Mouse (Mus musculus): ENCODE measurements around the gene Pecr. TPM values are rescaled to one million over a fixed set of nuclear protein-coding genes. Genes with fewer than 3 reads are reported as not detected.
"Not testable (repeated sequence)": the region's sequence is repeated elsewhere in the genome, so short reads cannot be mapped to it uniquely, and the experiment has no call there.

Gene Pecr
- polyA plus RNA-seq, 1 experiment from 2014 or later, result 12.8 TPM

DNA sequence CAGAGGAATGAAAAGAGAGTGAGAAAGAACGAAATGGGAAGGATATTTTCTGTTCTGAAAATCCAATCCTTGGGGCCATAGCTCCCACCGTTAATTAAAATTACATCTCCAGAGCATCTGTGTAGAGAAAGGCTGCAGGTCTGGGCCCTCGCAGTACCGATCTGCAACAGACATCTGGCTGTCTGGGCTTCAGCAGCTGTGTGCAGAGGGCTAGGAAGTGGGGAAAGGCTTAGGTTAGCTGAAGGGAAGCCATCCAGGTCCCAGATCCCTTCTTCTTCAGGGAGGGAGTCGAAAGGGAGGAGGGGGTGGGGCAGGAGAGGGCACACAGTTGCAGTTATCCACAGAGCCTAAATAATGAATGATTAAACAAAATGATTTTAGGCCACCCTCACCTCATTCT lies 425 bp upstream of the Pecr start:
- no peaks in the 10 kb centered on the region for H3K36me3 ChIP-seq
- H3K27me3 ChIP-seq, result no peaks in the 10 kb centered on the region
- H3K9ac ChIP-seq (replicated peaks), result peak overlapping the region; percentile 63
- WGBS, result under 1% methylated on average over 5 of the region's 5 CpGs
- peak overlapping the region; percentile 74 for H3K27ac ChIP-seq (replicated peaks)
- H3K4me3 ChIP-seq, result peak overlapping the region; percentile 53
- H3K4me1 ChIP-seq, result peaks cover 32% of the 10 kb centered on the region
- ATAC-seq (ENCODE audit: low FRiP score, low read depth), result peak; percentile 57
- H3K4me2 ChIP-seq (replicated peaks), result peak overlapping the region; percentile 87
- no peaks in the 10 kb centered on the region for H3K9me3 ChIP-seq

DNA sequence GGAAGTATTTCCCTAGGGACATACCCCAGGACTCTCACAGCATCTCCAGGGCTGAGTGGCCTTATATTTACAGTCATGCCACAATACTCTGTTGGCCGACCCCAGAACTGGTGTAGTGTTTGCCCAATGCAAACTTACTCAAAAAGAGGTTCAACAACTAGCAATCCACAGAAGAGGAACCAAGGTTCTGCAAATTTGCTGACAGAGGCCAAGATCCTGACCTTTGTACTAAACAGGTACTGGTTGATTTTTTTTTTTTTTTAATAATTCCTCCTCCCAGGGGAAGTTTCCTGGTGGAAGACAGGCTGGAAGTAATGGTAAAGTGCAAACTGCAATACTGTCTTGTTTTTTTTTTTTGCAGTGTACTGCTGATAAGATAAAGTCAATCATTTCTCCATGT lies 1.5 kb downstream of the Pecr start:
- no peaks in the 10 kb centered on the region for H3K27me3 ChIP-seq
- 77% methylated on average over 1 of the region's 1 CpGs for WGBS
- no peak overlapping the region for H3K4me2 ChIP-seq (replicated peaks)
- H3K9ac ChIP-seq (replicated peaks), result no peak overlapping the region
- no peaks in the 10 kb centered on the region for H3K9me3 ChIP-seq
- H3K4me1 ChIP-seq, result peaks cover 30% of the 10 kb centered on the region
- H3K4me3 ChIP-seq, result no peak overlapping the region
- no peak overlapping the region for H3K27ac ChIP-seq (replicated peaks)
- ATAC-seq (ENCODE audit: low FRiP score, low read depth), result no peak
- no peaks in the 10 kb centered on the region for H3K36me3 ChIP-seq

DNA sequence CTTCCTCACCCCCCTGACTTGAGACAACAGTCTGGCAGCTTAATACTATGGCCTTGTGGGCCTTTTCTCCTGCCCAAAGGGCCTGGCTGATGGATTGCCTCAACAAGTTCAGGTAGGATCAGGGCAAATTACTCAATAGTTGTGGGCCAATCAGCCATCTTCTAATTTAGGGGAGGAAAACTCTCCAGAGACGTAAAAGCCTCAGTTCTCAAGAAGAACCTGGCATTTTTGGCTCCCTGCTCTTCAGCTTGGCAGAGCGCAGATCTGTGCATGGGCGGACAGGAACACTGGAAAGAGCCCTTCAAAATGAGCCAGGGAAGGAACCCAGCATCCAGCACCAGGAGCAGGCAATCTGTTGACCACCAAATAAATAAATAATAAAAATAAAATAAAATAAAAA lies 6.0 kb downstream of the Pecr start:
- Histone ChIP-seq H3K36me3 (peaks cover 6% of the 10 kb centered on the region; the same call in 1 of the 2 replicates), H3K9ac (replicated peaks) (no peak overlapping the region), H3K4me2 (replicated peaks) (no peak overlapping the region), H3K4me3 (no peak overlapping the region), H3K9me3 (no peaks in the 10 kb centered on the region), H3K27me3 (no peaks in the 10 kb centered on the region), H3K4me1 (no peaks in the 10 kb centered on the region), H3K27ac (replicated peaks) (no peak overlapping the region)
- ATAC-seq (ENCODE audit: low FRiP score, low read depth), result no peak
- 97% methylated on average over 3 of the region's 3 CpGs for WGBS

DNA sequence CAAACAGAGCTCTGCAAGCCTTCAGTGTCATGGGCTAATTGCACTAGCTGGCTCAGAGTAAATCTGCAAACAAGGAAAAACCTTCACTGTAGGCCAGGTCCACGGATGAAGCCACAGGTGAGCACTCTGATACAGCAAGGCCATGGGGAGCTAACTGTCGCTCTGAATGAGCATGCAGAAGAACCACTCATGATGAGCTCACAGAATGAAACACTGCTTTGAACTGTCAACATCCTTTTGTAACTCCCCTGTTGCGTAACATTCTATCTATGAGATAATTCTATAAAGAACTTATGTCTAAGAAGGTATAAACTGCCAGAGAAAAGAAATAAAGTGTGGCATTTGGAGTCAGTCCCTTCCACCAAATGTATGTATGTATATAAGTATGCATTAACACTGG lies 21.0 kb downstream of the Pecr start:
- no peak overlapping the region for H3K9ac ChIP-seq (replicated peaks)
- H3K4me3 ChIP-seq, result no peak overlapping the region
- peaks cover 7% of the 10 kb centered on the region; the same call in 1 of the 2 replicates for H3K36me3 ChIP-seq
- peaks cover 4% of the 10 kb centered on the region for H3K27me3 ChIP-seq
- H3K4me1 ChIP-seq, result peaks cover 14% of the 10 kb centered on the region
- no peak overlapping the region for H3K27ac ChIP-seq (replicated peaks)
- 92% methylated on average over 3 of the region's 3 CpGs for WGBS
- no peak overlapping the region for H3K4me2 ChIP-seq (replicated peaks)
- H3K9me3 ChIP-seq, result no peaks in the 10 kb centered on the region
- ATAC-seq (ENCODE audit: low FRiP score, low read depth), result no peak

DNA sequence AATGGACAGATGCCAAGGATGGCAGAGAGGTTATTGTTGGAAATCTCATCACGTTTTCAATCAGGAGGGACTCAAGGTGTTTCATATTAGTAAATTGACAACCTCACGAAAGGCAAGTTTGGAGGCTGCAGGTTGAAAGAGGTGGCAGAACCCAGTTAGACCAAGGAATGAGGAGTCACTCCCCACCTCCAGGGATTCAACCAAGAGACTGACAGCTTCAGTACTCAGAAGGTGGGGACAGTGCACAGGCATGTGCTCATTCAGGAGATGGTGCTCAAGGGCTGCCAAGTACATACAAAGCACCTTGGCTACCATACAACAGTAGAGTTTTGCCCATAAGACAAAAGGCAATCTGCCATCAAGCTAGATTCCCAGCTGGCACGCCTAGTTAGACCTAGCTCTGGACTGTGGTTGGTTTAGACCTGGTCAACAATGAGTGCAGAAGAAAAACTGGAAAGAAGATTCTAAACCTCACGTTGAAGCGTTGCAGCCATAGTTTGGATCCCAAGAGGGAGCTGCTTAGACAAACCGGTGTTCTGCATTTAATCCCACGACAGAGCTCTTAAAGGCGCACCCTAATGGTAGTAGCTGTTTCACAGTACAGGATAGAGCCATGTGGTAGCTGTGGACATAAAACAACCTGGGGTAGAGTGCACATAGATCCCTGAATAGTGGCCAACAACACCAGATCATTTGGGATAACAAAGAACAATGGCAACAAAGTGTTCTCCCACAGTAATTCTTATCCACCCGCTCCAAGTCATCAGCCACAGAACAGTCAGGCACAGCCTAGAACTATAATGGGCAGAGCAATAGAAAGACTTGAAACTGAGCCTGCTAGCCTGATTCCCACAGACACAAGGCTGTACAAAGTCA lies 27.5 kb downstream of the Pecr start:
- peaks cover 28% of the 10 kb centered on the region for H3K4me1 ChIP-seq
- no peak overlapping the region for H3K27ac ChIP-seq (replicated peaks)
- peak overlapping the region; percentile 57 for H3K4me2 ChIP-seq (replicated peaks)
- H3K27me3 ChIP-seq, result peaks cover 16% of the 10 kb centered on the region
- H3K36me3 ChIP-seq, result no peaks in the 10 kb centered on the region
- H3K4me3 ChIP-seq, result no peak overlapping the region
- H3K9me3 ChIP-seq, result no peaks in the 10 kb centered on the region
- no peak overlapping the region for H3K9ac ChIP-seq (replicated peaks)
- WGBS, result 86% methylated on average over 9 of the region's 9 CpGs
- no peak for ATAC-seq (ENCODE audit: low FRiP score, low read depth)

DNA sequence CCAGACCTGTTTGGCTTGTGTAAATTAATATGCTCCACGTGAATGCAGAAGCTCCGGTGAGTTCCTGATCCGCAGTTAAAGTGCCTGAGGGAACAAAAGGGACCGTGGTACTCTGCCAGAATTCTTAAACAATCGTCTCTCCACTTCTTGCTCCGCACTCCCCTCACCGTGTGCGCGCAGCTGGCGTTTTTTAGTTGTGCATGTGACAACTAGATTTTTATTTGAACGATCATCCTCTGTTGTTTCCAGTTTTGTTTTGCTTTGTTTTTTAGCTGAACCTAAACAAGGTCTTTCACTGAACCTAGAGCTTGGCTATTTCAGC lies 28.3 kb downstream of the Pecr start:
- 32% methylated on average over 11 of the region's 11 CpGs for WGBS
- Histone ChIP-seq H3K9me3 (no peaks in the 10 kb centered on the region), H3K4me2 (replicated peaks) (peak overlapping the region; percentile 57), H3K4me1 (peaks cover 28% of the 10 kb centered on the region), H3K9ac (replicated peaks) (no peak overlapping the region), H3K4me3 (peak overlapping the region; percentile 42; the same call in 1 of the 2 replicates), H3K27ac (replicated peaks) (peak overlapping the region; percentile 85), H3K27me3 (peaks cover 16% of the 10 kb centered on the region), H3K36me3 (no peaks in the 10 kb centered on the region)
- no peak for ATAC-seq (ENCODE audit: low FRiP score, low read depth)

DNA sequence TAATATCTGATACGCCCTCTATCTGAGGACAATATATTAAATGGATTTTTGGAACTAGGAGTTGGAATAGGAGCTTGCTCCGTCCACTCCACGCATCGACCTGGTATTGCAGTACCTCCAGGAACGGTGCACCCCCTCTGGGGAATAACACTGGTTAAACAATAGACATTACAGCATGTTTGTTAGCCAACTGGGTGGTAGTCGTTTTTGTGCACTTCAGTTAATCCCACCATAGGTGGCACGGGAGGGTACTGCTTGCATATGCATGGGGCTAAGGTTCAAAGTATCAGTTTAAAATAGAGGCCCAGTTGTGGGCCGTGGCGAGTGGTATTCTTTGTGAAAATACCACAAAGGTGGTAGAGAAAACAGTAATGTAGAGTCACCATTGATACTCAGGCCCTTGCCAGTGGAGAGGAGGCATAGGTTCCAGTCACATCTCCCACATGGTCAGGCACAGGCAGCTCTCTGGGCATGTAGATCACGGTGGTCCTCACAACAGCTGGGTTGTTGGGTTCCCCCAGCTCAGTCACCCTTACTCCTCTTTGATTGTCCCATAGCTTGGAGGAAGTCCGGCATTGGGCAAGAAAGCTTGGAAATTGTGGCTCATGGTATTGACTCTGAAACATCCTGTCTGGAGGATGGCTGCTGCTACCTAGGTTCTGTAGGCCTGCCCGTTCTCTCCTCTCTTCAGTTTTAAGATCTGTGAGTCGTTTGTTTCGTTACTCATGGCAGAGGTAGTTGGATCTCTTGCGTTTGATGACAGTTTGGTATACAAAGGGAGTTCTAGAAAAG lies 28.9 kb downstream of the Pecr start:
- H3K4me3 ChIP-seq, result peak overlapping the region; percentile 42
- H3K27me3 ChIP-seq, result peaks cover 16% of the 10 kb centered on the region
- H3K36me3 ChIP-seq, result no peaks in the 10 kb centered on the region
- H3K27ac ChIP-seq (replicated peaks), result peak overlapping the region; percentile 85
- peak; percentile 88 for ATAC-seq (ENCODE audit: low FRiP score, low read depth)
- H3K9me3 ChIP-seq, result no peaks in the 10 kb centered on the region
- 6% methylated on average over 15 of the region's 15 CpGs for WGBS
- peaks cover 28% of the 10 kb centered on the region for H3K4me1 ChIP-seq
- H3K9ac ChIP-seq (replicated peaks), result peak overlapping the region; percentile 60; the same call in 1 of the 2 replicates
- peak overlapping the region; percentile 57 for H3K4me2 ChIP-seq (replicated peaks)

DNA sequence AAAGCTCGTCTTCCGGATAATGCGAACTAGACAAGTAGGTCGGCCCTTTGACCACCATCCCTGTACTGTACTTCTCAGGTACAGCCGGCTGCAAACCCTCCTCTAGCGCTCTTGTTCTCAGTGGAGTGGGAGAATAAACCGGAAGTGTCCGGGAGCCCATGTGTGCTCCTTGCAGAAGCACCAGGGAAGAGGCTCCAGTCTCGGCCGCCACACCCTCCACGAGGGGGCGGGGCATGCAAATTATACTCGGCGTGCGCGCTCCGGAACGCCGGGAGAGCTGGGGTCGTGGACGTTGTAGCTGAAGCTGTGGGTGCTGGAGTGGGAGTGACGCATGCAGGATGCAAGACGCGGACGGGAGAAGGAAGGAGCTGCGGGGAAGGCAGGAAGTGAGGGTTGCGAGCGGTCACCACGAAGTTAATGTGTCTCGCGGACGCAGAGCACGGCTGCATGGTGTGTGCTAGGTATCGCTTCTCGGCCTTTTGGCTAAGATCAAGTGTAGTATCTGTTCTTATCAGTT lies 29.5 kb downstream of the Pecr start:
- peak; percentile 91 for ATAC-seq (ENCODE audit: low FRiP score, low read depth)
- H3K27me3 ChIP-seq, result peaks cover 16% of the 10 kb centered on the region
- WGBS, result 2% methylated on average over 35 of the region's 35 CpGs

DNA sequence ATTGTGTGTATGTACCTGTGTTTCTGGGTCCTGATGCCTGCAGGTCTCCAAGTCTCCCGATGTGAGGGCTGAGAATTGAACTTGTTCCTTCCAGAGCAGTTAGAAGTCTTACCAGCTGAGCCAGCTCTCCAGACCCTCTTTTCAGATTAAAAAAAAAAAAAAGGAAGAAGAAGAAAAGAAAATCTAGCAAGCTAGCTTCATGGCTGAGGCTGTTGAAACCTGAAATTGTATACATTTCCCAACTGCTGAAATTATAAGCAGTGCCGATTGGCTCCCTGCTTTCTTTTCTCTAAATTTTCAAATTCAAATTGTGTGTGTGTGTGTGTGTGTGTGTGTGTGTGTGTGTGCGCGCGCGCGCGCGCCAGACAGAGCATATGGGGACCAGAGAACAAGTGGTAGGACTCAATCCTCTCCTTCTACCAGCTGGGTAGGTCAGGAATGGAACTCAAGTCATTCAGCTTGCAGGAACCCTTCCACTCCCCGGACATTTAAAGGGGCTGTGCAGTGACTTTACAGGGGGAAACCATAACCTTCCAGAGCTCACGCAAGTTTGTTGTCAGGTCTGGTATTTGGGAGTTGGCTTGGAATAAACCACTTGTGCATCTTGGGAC lies 30.1 kb downstream of the Pecr start:
- Histone ChIP-seq H3K4me1 (peaks cover 19% of the 10 kb centered on the region), H3K4me2 (replicated peaks) (peak overlapping the region; percentile 57), H3K27ac (replicated peaks) (peak overlapping the region; percentile 85), H3K9me3 (no peaks in the 10 kb centered on the region), H3K9ac (replicated peaks) (peak overlapping the region; percentile 60; the same call in 1 of the 2 replicates), H3K27me3 (peaks cover 16% of the 10 kb centered on the region), H3K36me3 (no peaks in the 10 kb centered on the region), H3K4me3 (peak overlapping the region; percentile 42)
- 31% methylated on average over 11 of the region's 11 CpGs for WGBS
- no peak for ATAC-seq (ENCODE audit: low FRiP score, low read depth)

More for the DNA sequence above, 29.5 kb downstream of the Pecr start:
- Histone ChIP-seq H3K4me2 (replicated peaks) (peak overlapping the region; percentile 57), H3K9ac (replicated peaks) (peak overlapping the region; percentile 60), H3K4me1 (peaks cover 25% of the 10 kb centered on the region), H3K9me3 (no peaks in the 10 kb centered on the region), H3K36me3 (no peaks in the 10 kb centered on the region), H3K27ac (replicated peaks) (peak overlapping the region; percentile 85), H3K4me3 (peak overlapping the region; percentile 42)

DNA sequence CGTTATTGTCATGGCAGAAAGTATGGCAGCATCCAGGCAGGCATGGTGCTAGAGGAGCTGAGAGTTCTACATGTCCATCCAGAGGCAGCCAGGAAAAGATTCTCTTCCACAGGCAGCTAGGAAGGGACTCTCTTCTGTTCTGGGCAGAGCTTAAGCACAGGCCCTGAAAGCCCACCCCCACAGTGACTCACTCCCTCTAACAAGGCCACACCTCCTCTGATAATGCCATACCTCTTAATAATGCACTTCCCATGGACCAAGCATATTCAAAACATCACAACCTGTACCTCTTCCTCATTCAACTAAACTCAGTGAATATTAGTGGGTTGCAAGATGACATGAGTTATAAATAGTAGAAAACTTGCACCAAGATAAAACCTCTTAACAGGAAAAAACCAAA lies 32.3 kb downstream of the Pecr start:
- no peak for ATAC-seq (ENCODE audit: low FRiP score, low read depth)
- no peak overlapping the region for H3K9ac ChIP-seq (replicated peaks)
- no peaks in the 10 kb centered on the region for H3K9me3 ChIP-seq
- H3K4me1 ChIP-seq, result peaks cover 14% of the 10 kb centered on the region
- H3K4me2 ChIP-seq (replicated peaks), result no peak overlapping the region
- peaks cover 6% of the 10 kb centered on the region for H3K27me3 ChIP-seq
- H3K36me3 ChIP-seq, result no peaks in the 10 kb centered on the region
- whole genome bisulfite sequencing, result 94% methylated on average over 1 of the region's 1 CpGs
- H3K27ac ChIP-seq (replicated peaks), result no peak overlapping the region
- no peak overlapping the region for H3K4me3 ChIP-seq

DNA sequence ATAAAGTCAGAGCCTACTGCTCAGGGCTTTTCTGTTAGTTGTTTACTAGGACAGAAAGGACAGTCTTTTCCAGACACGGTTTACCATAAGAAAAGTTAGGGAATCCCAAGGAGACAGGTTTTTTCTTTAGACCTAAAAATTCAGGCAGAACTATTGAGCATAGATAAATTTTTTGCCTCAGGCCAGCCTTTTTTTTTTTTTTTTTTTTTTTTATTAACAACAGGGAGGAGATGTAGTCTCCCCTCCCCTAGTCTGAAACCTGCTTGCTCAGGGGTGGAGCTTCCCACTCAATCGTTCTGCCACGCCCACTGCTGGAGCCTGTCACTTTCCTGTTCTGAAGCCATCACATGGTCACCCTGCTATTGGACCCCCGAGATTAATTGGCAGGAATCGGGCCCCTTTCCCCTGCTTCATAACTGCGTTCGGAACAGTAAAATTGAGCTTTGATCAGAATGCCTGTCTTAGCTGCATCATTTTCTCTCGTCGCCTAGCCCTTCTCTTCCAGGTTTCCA lies 35.8 kb downstream of the Pecr start:
- not testable (repeated sequence) for H3K27me3 ChIP-seq; H3K4me2 ChIP-seq (replicated peaks); H3K4me1 ChIP-seq; H3K36me3 ChIP-seq; ATAC-seq (ENCODE audit: low FRiP score, low read depth); H3K9ac ChIP-seq (replicated peaks); H3K9me3 ChIP-seq; H3K4me3 ChIP-seq; H3K27ac ChIP-seq (replicated peaks)
- 55% methylated on average over 9 of the region's 9 CpGs for WGBS
